ENCODE assay signal across 1 mouse cellular context in the genomic region with DNA sequence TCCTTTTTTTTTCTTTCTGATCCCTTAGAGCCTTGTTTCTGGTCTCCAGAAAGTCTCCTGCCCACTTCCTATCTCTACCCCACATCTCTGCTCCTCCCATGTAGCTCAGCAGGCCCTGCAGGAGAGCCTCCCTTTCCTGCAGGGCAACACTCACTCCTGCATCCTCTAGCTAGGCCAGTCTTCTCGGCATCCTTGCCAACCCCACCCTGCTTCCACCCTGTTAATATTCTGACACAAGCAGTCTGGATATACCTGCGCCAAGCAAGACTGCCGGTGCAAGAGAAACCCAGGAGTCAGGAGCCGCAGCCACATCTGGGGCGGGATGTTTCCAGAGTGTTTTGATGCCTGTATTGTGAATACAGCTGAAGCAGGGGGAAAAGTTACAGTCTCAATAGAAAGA.
TF ChIP-seq lines count a peak whose summit lies in the region.

No protein-coding gene starts in this region.

TF ChIP-seq in MEL, 35 proteins besides CTCF, POLR2A, EP300 and RAD21:
- TF ChIP-seq MXI1 (IDR thresholded peaks at IDR 0.05; ENCODE audit: low read depth, low read length) (no peak), TBP (IDR thresholded peaks at IDR 0.05; ENCODE audit: low read depth, low read length) (no peak), MAZ (IDR thresholded peaks at IDR 0.05; ENCODE audit: low read depth, low read length) (no peak), MAFK (IDR thresholded peaks at IDR 0.05; ENCODE audit: borderline replicate concordance, low read depth, low read length) (no peak), GATA1 (IDR thresholded peaks at IDR 0.05; ENCODE audit: low read depth, low read length) (peak; percentile 80), ETS1 (IDR thresholded peaks at IDR 0.05; ENCODE audit: low read depth, low read length) (no peak)
TF ChIP-seq in MEL: peak in this region for 1.
